Mouse (Mus musculus): ENCODE data around the gene Slc25a39. TPM values are rescaled to one million over a fixed set of nuclear protein-coding genes. Genes with fewer than 3 reads are reported as not detected.
"Not testable (repeated sequence)": the region's sequence is repeated elsewhere in the genome, so short reads cannot be mapped to it uniquely, and the experiment has no call there.

Slc25a39 gene
- polyA plus RNA-seq, 1 experiment from 2014 or later = 216 TPM

DNA sequence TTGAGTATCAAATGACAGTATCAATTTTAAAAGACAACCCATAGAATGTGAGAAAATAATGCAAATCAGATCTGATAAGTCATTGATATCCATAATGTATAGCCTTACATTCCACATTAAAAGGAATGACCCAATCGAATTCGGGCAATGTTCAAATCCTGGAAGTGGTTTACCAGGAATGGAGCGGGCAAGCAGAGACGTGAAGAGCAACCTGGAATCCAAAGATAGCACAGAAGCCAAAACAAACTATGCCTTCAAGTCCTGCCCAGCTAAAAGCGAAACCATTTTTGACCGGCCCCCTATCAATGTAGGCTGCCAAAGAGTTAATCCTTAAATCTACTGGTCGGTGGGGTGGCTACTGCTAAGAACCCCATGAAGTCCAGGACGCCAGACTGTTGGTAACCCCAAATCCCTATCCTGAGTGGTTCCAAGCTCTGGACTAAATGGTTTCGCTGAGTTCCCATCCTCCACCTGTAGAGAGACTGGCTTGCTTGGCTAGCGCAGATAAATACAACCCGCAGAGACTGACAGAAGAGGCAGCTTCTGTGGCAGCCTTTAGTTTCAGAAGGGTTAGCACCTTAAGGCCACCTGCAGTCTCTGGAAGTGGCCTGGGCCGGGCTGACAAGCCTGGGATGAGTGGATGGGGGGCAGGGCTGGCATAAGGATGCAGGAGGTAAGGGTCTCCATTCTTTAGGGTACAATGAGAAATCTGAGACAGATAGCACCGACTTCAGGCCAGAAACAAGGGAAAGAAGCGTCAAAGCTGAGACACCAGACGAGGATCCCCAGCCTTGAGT lies 15.1 kb downstream of the Slc25a39 start:
- Histone ChIP-seq H3K4me2 (replicated peaks; ENCODE audit: low read depth, low read length) (peak overlapping the region; percentile 77), H3K36me3 (ENCODE audit: control insufficient read depth, insufficient read depth, low read length) (no peaks in the 10 kb centered on the region), H3K27ac (ENCODE audit: low read length) (no peak overlapping the region), H3K4me1 (ENCODE audit: control insufficient read depth, insufficient read depth, low read length) (peaks cover 9% of the 10 kb centered on the region; the same call in 1 of the 2 replicates), H3K9ac (replicated peaks; ENCODE audit: low read depth, low read length) (no peak overlapping the region), H3K4me3 (ENCODE audit: low read depth, low read length) (peak overlapping the region; percentile 26), H3K27me3 (ENCODE audit: control insufficient read depth, insufficient read depth, low read length) (no peaks in the 10 kb centered on the region), H3K9me3 (ENCODE audit: control insufficient read depth, low read depth, low read length) (no peaks in the 10 kb centered on the region)
- 18% methylated on average over 15 of the region's 15 CpGs for WGBS
- peak; percentile 30; the same call in 1 of the 2 replicates for ATAC-seq (ENCODE audit: insufficient number of reproducible peaks, insufficient read depth, low FRiP score, low read depth)

DNA sequence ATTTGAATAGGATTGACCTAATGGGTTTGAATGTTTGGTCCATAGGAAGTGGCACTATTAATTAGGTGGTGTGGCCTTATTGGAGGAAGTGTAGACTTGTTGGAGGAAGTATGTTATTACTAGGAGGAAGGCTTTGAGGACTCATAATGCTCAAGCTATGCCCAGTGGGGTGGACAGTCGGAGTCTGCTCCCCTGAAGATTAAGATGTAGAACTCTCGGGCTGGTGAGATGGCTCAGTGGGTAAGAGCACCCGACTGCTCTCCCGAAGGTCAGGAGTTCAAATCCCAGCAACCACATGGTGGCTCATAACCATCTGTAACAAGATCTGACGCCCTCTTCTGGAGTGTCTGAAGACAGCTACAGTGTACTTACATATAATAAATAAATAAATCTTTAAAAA lies 18.3 kb downstream of the Slc25a39 start:
- H3K4me1 ChIP-seq (ENCODE audit: control insufficient read depth, insufficient read depth, low read length); H3K4me2 ChIP-seq (replicated peaks; ENCODE audit: low read depth, low read length); H3K27ac ChIP-seq (ENCODE audit: low read length); H3K9me3 ChIP-seq (ENCODE audit: control insufficient read depth, low read depth, low read length); H3K27me3 ChIP-seq (ENCODE audit: control insufficient read depth, insufficient read depth, low read length); H3K36me3 ChIP-seq (ENCODE audit: control insufficient read depth, insufficient read depth, low read length); H3K9ac ChIP-seq (replicated peaks; ENCODE audit: low read depth, low read length); ATAC-seq (ENCODE audit: insufficient number of reproducible peaks, insufficient read depth, low FRiP score, low read depth); H3K4me3 ChIP-seq (ENCODE audit: low read depth, low read length): not testable (repeated sequence)
- WGBS = 89% methylated on average over 4 of the region's 5 CpGs

DNA sequence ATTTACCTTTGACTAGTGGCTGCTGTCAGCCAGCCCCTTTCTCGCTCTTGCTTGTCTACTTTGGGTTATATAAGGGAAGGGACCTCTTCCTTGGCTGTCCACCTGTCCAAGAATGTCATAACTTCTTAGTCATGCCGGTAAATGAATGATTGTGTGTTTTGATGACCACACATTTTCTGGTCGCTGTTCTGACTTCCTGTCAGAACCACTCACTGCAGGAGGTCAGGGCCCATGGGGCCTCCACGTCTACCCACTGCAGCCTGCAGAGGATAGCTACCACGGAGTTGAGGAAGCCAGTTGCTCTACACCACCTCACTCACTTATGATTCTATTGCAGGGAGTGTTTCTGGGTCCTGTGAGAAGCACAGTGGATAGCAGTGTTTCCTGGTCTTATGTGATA lies 21.6 kb downstream of the Slc25a39 start:
- no peak overlapping the region for H3K27ac ChIP-seq (ENCODE audit: low read length)
- no peak overlapping the region for H3K9ac ChIP-seq (replicated peaks; ENCODE audit: low read depth, low read length)
- H3K4me1 ChIP-seq (ENCODE audit: control insufficient read depth, insufficient read depth, low read length) = no peaks in the 10 kb centered on the region
- H3K4me3 ChIP-seq (ENCODE audit: low read depth, low read length) = no peak overlapping the region
- no peaks in the 10 kb centered on the region for H3K27me3 ChIP-seq (ENCODE audit: control insufficient read depth, insufficient read depth, low read length)
- ATAC-seq (ENCODE audit: insufficient number of reproducible peaks, insufficient read depth, low FRiP score, low read depth) = no peak
- no peak overlapping the region for H3K4me2 ChIP-seq (replicated peaks; ENCODE audit: low read depth, low read length)
- H3K36me3 ChIP-seq (ENCODE audit: control insufficient read depth, insufficient read depth, low read length) = no peaks in the 10 kb centered on the region
- H3K9me3 ChIP-seq (ENCODE audit: control insufficient read depth, low read depth, low read length) = no peaks in the 10 kb centered on the region
- WGBS = 54% methylated on average over 5 of the region's 5 CpGs

DNA sequence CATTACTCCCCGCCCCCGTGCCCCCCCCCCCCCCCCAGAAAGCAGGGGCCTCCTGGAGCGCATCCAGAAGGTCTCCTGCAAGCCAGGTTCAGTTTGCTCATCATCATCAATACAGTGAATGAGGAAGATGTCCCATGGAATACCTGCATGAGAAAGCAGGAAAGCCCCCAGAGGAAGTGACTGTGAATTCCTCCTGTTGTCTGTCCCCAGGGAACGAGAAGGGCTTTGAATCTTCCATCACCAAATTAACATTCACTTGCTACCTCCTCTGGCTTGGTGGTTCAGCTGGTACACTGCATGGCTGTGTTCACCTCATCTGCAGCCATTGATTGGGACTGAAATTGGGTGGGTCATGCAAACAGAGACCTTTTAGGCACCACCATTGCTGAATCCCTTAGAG lies 22.7 kb downstream of the Slc25a39 start:
- Histone ChIP-seq H3K4me1 (ENCODE audit: control insufficient read depth, insufficient read depth, low read length) (no peaks in the 10 kb centered on the region), H3K4me3 (ENCODE audit: low read depth, low read length) (no peak overlapping the region), H3K9ac (replicated peaks; ENCODE audit: low read depth, low read length) (no peak overlapping the region), H3K36me3 (ENCODE audit: control insufficient read depth, insufficient read depth, low read length) (no peaks in the 10 kb centered on the region), H3K4me2 (replicated peaks; ENCODE audit: low read depth, low read length) (no peak overlapping the region), H3K27ac (ENCODE audit: low read length) (no peak overlapping the region), H3K9me3 (ENCODE audit: control insufficient read depth, low read depth, low read length) (no peaks in the 10 kb centered on the region), H3K27me3 (ENCODE audit: control insufficient read depth, insufficient read depth, low read length) (no peaks in the 10 kb centered on the region)
- 53% methylated on average over 4 of the region's 4 CpGs for WGBS
- no peak for ATAC-seq (ENCODE audit: insufficient number of reproducible peaks, insufficient read depth, low FRiP score, low read depth)

DNA sequence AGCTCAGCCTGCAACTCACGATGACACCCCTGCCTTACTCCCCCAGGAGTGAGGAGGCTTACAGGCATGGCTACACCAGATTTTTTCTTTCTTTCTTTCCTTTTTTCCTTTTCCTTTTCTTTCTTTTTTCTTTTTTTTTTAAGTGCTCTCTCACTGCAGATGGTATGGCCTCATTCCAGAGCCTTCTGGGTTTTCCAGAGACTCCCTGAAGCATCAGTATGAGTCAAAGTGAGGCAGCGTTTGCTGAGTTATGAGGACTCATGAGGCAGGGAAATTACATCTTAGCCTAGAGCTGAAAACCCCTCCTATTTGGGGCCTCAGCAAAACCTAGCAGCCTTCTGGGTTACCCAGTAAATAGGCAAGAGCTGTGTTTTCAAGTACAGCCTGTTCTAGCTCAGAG lies 23.3 kb downstream of the Slc25a39 start:
- H3K27ac ChIP-seq (ENCODE audit: low read length) = no peak overlapping the region
- no peaks in the 10 kb centered on the region for H3K4me1 ChIP-seq (ENCODE audit: control insufficient read depth, insufficient read depth, low read length)
- H3K27me3 ChIP-seq (ENCODE audit: control insufficient read depth, insufficient read depth, low read length) = no peaks in the 10 kb centered on the region
- 71% methylated on average over 2 of the region's 2 CpGs for WGBS
- H3K9ac ChIP-seq (replicated peaks; ENCODE audit: low read depth, low read length) = no peak overlapping the region
- ATAC-seq (ENCODE audit: insufficient number of reproducible peaks, insufficient read depth, low FRiP score, low read depth) = no peak
- H3K4me2 ChIP-seq (replicated peaks; ENCODE audit: low read depth, low read length) = no peak overlapping the region
- H3K9me3 ChIP-seq (ENCODE audit: control insufficient read depth, low read depth, low read length) = no peaks in the 10 kb centered on the region
- no peak overlapping the region for H3K4me3 ChIP-seq (ENCODE audit: low read depth, low read length)
- no peaks in the 10 kb centered on the region for H3K36me3 ChIP-seq (ENCODE audit: control insufficient read depth, insufficient read depth, low read length)

DNA sequence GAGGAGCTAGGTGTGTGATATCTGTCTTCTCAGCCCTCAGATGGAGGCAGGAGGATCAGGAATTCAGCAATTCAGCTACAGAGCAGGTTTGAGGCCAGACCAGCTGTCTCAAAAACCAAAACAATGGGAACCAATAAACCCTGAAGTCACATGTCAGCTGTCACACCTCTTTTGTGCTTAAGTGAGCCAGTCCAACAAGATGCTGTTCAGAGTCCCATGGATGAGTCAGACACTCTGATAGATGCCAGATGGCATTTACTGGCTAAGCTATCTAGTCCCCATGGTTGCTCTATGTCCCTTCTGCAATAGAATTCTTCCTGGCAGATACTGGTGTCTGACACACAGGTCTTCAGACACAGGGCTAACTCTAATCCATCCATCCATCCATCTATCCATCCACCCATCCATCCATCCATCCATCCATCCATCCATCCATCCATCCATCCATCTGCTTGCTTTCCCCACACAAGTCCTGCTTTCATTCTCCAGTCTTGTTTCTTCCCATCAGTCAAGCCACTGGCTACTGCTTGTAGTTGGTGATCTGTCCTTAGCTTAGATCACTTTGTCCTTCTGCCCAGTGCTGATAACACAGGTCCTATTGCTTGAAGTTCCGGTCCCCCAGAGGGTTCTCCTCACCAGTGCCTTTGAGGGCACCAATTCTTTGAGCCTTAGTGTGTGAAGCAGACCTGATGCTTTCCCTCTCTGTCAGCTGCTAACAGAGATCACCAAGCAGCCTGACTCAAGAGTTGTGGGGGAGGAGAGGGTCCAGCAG lies 24.2 kb downstream of the Slc25a39 start:
- Histone ChIP-seq H3K27ac (ENCODE audit: low read length) (no peak overlapping the region), H3K9ac (replicated peaks; ENCODE audit: low read depth, low read length) (no peak overlapping the region), H3K4me1 (ENCODE audit: control insufficient read depth, insufficient read depth, low read length) (no peaks in the 10 kb centered on the region), H3K27me3 (ENCODE audit: control insufficient read depth, insufficient read depth, low read length) (no peaks in the 10 kb centered on the region), H3K4me3 (ENCODE audit: low read depth, low read length) (no peak overlapping the region), H3K9me3 (ENCODE audit: control insufficient read depth, low read depth, low read length) (no peaks in the 10 kb centered on the region; the same call in 1 of the 2 replicates), H3K36me3 (ENCODE audit: control insufficient read depth, insufficient read depth, low read length) (no peaks in the 10 kb centered on the region), H3K4me2 (replicated peaks; ENCODE audit: low read depth, low read length) (no peak overlapping the region)
- ATAC-seq (ENCODE audit: insufficient number of reproducible peaks, insufficient read depth, low FRiP score, low read depth) = no peak
- 66% methylated on average over 1 of the region's 1 CpGs for WGBS

DNA sequence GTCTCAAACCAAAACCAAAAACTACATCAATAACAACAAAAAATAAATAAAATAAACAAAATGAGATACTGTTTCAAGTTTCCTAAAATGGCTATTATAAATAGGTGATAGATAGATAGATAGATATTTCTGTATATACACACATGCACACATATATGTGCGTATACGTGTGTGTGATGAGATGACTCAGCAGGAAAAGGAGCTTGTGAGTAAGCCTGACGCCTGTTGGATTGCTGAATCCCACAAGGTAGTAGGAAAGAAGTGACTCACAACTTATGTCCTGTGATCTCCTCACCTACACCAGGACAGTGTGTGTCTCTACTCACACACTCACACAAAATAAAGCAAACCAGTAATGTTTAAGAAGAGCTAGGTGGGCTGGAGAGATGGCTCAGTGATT lies 25.0 kb downstream of the Slc25a39 start:
- Histone ChIP-seq H3K4me1 (ENCODE audit: control insufficient read depth, insufficient read depth, low read length) (no peaks in the 10 kb centered on the region), H3K4me2 (replicated peaks; ENCODE audit: low read depth, low read length) (no peak overlapping the region), H3K27ac (ENCODE audit: low read length) (no peak overlapping the region), H3K4me3 (ENCODE audit: low read depth, low read length) (no peak overlapping the region), H3K36me3 (ENCODE audit: control insufficient read depth, insufficient read depth, low read length) (no peaks in the 10 kb centered on the region), H3K9me3 (ENCODE audit: control insufficient read depth, low read depth, low read length) (no peaks in the 10 kb centered on the region; the same call in 1 of the 2 replicates), H3K27me3 (ENCODE audit: control insufficient read depth, insufficient read depth, low read length) (no peaks in the 10 kb centered on the region), H3K9ac (replicated peaks; ENCODE audit: low read depth, low read length) (no peak overlapping the region)
- no peak for ATAC-seq (ENCODE audit: insufficient number of reproducible peaks, insufficient read depth, low FRiP score, low read depth)
- WGBS = 88% methylated on average over 3 of the region's 3 CpGs

DNA sequence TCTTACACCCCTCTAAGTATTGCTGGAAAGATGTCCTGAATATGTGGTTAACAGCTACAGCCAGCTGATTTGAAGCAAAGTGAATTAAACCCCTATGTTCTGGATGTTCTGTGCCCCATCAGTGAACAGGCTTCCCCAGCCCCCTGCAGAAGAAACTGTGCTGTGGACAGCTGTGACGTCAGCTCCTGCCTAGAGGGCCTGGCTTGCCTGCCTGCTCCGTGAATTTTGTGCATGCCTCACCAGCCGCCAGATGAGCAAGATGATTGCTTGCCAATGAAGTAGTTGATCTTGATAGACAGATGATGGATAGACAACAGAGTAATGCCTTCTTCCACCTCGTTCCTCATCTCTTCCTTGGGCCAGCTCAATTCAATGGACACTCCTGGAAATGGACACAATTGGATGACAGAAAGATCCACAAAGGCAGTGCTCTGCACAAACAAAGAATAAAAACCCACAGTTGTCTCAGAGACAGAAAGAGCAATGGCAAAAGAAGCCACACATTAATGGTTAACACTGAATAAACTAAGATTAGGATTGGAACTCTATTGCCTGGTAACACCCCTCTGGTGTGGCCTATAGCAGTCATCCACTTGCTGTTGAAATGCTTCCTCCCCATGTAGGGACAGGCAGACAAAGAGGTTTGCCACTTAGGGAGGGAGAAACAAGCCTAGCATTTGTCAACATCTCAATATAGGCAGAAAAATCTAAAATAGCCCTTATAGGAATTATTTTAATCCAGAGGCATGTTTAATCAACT lies 26.2 kb downstream of the Slc25a39 start:
- H3K36me3 ChIP-seq (ENCODE audit: control insufficient read depth, insufficient read depth, low read length) = no peaks in the 10 kb centered on the region
- H3K9ac ChIP-seq (replicated peaks; ENCODE audit: low read depth, low read length) = no peak overlapping the region
- no peak for ATAC-seq (ENCODE audit: insufficient number of reproducible peaks, insufficient read depth, low FRiP score, low read depth)
- no peaks in the 10 kb centered on the region; the same call in 1 of the 2 replicates for H3K9me3 ChIP-seq (ENCODE audit: control insufficient read depth, low read depth, low read length)
- no peak overlapping the region for H3K27ac ChIP-seq (ENCODE audit: low read length)
- H3K4me3 ChIP-seq (ENCODE audit: low read depth, low read length) = no peak overlapping the region
- H3K27me3 ChIP-seq (ENCODE audit: control insufficient read depth, insufficient read depth, low read length) = no peaks in the 10 kb centered on the region
- no peak overlapping the region for H3K4me2 ChIP-seq (replicated peaks; ENCODE audit: low read depth, low read length)
- H3K4me1 ChIP-seq (ENCODE audit: control insufficient read depth, insufficient read depth, low read length) = 0 out of 2 replicates have a peak, but pooled peaks cover 2% of the 10 kb centered on the region
- WGBS = 31% methylated on average over 4 of the region's 4 CpGs

Data from stomach, embryonic 14.5 days (tissue).